Mouse (Mus musculus): ENCODE measurements around the gene Zfp971. TPM values are rescaled to one million over a fixed set of nuclear protein-coding genes. Genes with fewer than 3 reads are reported as not detected.

The Zfp971 gene
- polyA plus RNA-seq, 1 experiment from 2014 or later, result 11.7 TPM

Other genes with a start within 250 kb of the Zfp971 start
- gene Gm14325, start 182.9 kb upstream of the Zfp971 start, polyA plus RNA-seq (2015; fragmentation: Nextera tagmentation; extraction: Ambion mirVana), result 46.4 and 49.6 TPM in 2 replicates
- gene Gm14327, start 126.2 kb upstream of the Zfp971 start, polyA plus RNA-seq (2015; fragmentation: Nextera tagmentation; extraction: Ambion mirVana), result 2.2 and 3.0 TPM in 2 replicates
- 0.41 and 0.75 TPM in 2 replicates for gene Zfp972, start 97.7 kb upstream of the Zfp971 start, polyA plus RNA-seq (2015; fragmentation: Nextera tagmentation; extraction: Ambion mirVana)
- gene Gm14326, start 66.0 kb upstream of the Zfp971 start, polyA plus RNA-seq (2015; fragmentation: Nextera tagmentation; extraction: Ambion mirVana), result 16.9 and 20.3 TPM in 2 replicates
- 18.6 and 20.9 TPM in 2 replicates for gene Zfp931, start 55.2 kb downstream of the Zfp971 start, polyA plus RNA-seq (2015; fragmentation: Nextera tagmentation; extraction: Ambion mirVana)
- 55.3 and 69.1 TPM in 2 replicates for gene Phactr3, start 95.7 kb downstream of the Zfp971 start, polyA plus RNA-seq (2015; fragmentation: Nextera tagmentation; extraction: Ambion mirVana)

All from hindbrain, embryonic 16.5 days (tissue).